8 mouse cellular contexts compared by ENCODE assay signal in the genomic region with DNA sequence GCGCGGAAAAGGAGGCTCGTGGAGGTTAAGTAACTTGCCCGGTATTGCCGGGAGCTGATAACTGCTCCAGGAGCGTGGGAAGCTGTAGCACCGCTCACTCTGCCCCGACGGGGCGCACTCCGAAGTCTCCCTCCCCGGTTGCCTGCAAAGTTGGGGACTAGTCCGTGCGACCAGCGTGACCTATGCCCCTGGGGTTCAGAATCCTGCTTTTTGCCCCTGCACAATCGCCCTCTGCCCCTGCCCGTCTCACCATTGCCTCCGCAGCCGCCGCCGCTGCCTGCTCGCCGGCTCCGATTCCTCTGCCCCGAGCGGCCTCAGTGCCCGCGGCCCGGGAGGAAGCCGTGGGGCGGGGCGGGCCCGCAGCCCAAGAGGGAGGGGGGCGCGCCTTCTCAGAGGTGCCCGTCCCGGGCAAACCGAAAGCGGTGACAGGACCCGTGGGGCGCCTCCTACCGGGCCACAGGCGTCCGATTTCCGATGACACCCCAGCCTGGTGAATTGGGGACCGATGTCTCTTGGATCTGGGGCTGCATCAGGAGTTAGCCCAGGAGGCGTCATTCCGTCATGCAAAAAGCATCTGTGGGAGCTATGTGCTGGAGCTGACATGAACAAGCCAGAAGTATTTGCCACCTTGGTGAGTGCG. TPM values are rescaled to one million over a fixed set of nuclear protein-coding genes. Genes with fewer than 3 reads are reported as not detected.
A peak's percentile ranks its signal among the peaks of the same experiment; 100 is the strongest.
DNase-seq lines count a peak whose midpoint lies in the region; ATAC-seq lines count a peak whose summit lies in the region.

A gene (minus strand): TSS at position 338 of the 640 bp plus-strand sequence.

- H3K9ac ChIP-seq in embryonic facial prominence, embryonic 15.5 days, result peak within 1 kb of the TSS; percentile 50
- peak within 1 kb of the TSS; percentile 82 for H3K9ac ChIP-seq in heart, embryonic 12.5 days
- H3K9ac ChIP-seq in kidney, embryonic 15.5 days, result peak within 1 kb of the TSS; percentile 39

- peak; percentile 72 for ATAC-seq in embryonic facial prominence, embryonic 15.5 days (ENCODE audit: insufficient number of reproducible peaks, low FRiP score, low TSS enrichment, low read depth)
- peak; percentile 87 for ATAC-seq in heart, embryonic 12.5 days (ENCODE audit: insufficient number of reproducible peaks, low FRiP score)
- ATAC-seq in kidney, embryonic 15.5 days (replicated peaks; ENCODE audit: low FRiP score), result peak; percentile 88

- no peaks in the 10 kb centered on the region for H3K9me3 ChIP-seq in embryonic facial prominence, embryonic 15.5 days (replicated peaks)
- H3K9me3 ChIP-seq in heart, embryonic 12.5 days (replicated peaks), result no peaks in the 10 kb centered on the region
- H3K9me3 ChIP-seq in kidney, embryonic 15.5 days (replicated peaks), result no peaks in the 10 kb centered on the region

- peak within 1 kb of the TSS; percentile 61 for H3K27ac ChIP-seq in embryonic facial prominence, embryonic 15.5 days (replicated peaks)
- H3K27ac ChIP-seq in heart, embryonic 12.5 days (ENCODE audit: poor library complexity, severe bottlenecking), result peak within 1 kb of the TSS; percentile 80
- H3K27ac ChIP-seq in kidney, embryonic 15.5 days, result peak within 1 kb of the TSS; percentile 77

- H3K4me1 ChIP-seq in embryonic facial prominence, embryonic 15.5 days, result peaks cover 17% of the 10 kb centered on the region; the same call in 1 of the 2 replicates
- peaks cover 8% of the 10 kb centered on the region; the same call in 1 of the 2 replicates for H3K4me1 ChIP-seq in heart, embryonic 12.5 days (replicated peaks)
- peaks cover 9% of the 10 kb centered on the region for H3K4me1 ChIP-seq in kidney, embryonic 15.5 days

- H3K4me3 ChIP-seq in embryonic facial prominence, embryonic 15.5 days (replicated peaks), result peak within 1 kb of the TSS; percentile 58
- peak within 1 kb of the TSS; percentile 63 for H3K4me3 ChIP-seq in heart, embryonic 12.5 days
- H3K4me3 ChIP-seq in kidney, embryonic 15.5 days (replicated peaks), result peak within 1 kb of the TSS; percentile 57

- H3K36me3 ChIP-seq in embryonic facial prominence, embryonic 15.5 days, result peaks cover 9% of the 10 kb centered on the region
- H3K36me3 ChIP-seq in heart, embryonic 12.5 days, result peaks cover 25% of the 10 kb centered on the region
- peaks cover 14% of the 10 kb centered on the region for H3K36me3 ChIP-seq in kidney, embryonic 15.5 days

- peak within 1 kb of the TSS; percentile 71 for H3K4me2 ChIP-seq in embryonic facial prominence, embryonic 15.5 days (replicated peaks)
- peak within 1 kb of the TSS; percentile 67 for H3K4me2 ChIP-seq in heart, embryonic 12.5 days
- peak within 1 kb of the TSS; percentile 78 for H3K4me2 ChIP-seq in kidney, embryonic 15.5 days

- no peaks in the 10 kb centered on the region for H3K27me3 ChIP-seq in embryonic facial prominence, embryonic 15.5 days
- no peaks in the 10 kb centered on the region for H3K27me3 ChIP-seq in heart, embryonic 12.5 days (replicated peaks)
- peaks cover 15% of the 10 kb centered on the region for H3K27me3 ChIP-seq in kidney, embryonic 15.5 days

- 1% methylated on average over 49 of the region's 49 CpGs for WGBS in embryonic facial prominence, embryonic 15.5 days
- under 1% methylated on average over 47 of the region's 49 CpGs for WGBS in heart, embryonic 12.5 days
- WGBS in kidney, embryonic 15.5 days, result 1% methylated on average over 49 of the region's 49 CpGs

- peak; percentile 93 for DNase-seq in CD4-positive, CD25-positive, alpha-beta regulatory T cell, adult 2 months (ENCODE audit: low read depth, low spot score)
- peak; percentile 92 to 96 for DNase-seq in adrenal gland, adult (ENCODE audit: inconsistent age in 2 of 2, low spot score in 1 of 2)
- peak; percentile 94 for DNase-seq in lung, postnatal 10 days
- DNase-seq in ovary, postnatal 10 days (ENCODE audit: low spot score), result peak; percentile 48
- DNase-seq in urinary bladder, adult 2 months (ENCODE audit: low spot score), result peak; percentile 82

RNA-seq across cellular contexts. Expression of the gene that starts here (rescaled TPM):
- 27.9 and 29.0 TPM in 2 replicates for polyA plus RNA-seq in embryonic facial prominence, embryonic 15.5 days (2015; fragmentation: Nextera tagmentation; extraction: Ambion mirVana)
- polyA plus RNA-seq in heart, embryonic 12.5 days (2016; fragmentation: Nextera tagmentation; extraction: Ambion mirVana), result 48.3 and 52.1 TPM in 2 replicates
- 35.0 and 40.7 TPM in 2 replicates for polyA plus RNA-seq in kidney, embryonic 15.5 days (2015; fragmentation: Nextera tagmentation; extraction: Ambion mirVana)
- 91.1 and 102 TPM in 2 replicates for polyA plus RNA-seq in urinary bladder, adult 2 months (2012; rRNA removed)

Comparison
In these comparisons a context has a peak if more than half of its experiments do, and no peak if none do; other contexts are left out.
1. Peak in every context shown above with its lines: DNase-seq, ATAC-seq, H3K4me3 ChIP-seq and H3K27ac ChIP-seq.